Mouse (Mus musculus): ENCODE data around the gene Rgs8. TPM values are rescaled to one million over a fixed set of nuclear protein-coding genes. Genes with fewer than 3 reads are reported as not detected.

Rgs8 gene
- polyA plus RNA-seq, 1 experiment from 2014 or later: 0.15 TPM

GRCm38 (mm10) chr1:153704996-153705395 is 52.2 kb downstream of the Rgs8 start:
- Histone ChIP-seq H3K27me3 (ENCODE audit: control insufficient read depth, insufficient read depth, low read depth, low read length) (no peaks in the 10 kb centered on the region), H3K4me3 (ENCODE audit: low read length) (no peak overlapping the region), H3K36me3 (ENCODE audit: control insufficient read depth, insufficient read depth, low read length) (no peaks in the 10 kb centered on the region), H3K9ac (ENCODE audit: low read length) (no peak overlapping the region), H3K4me2 (ENCODE audit: low read depth, low read length) (no peak overlapping the region), H3K9me3 (ENCODE audit: control insufficient read depth, low read length) (no peaks in the 10 kb centered on the region), H3K27ac (ENCODE audit: low read length) (no peak overlapping the region), H3K4me1 (replicated peaks; ENCODE audit: control insufficient read depth, insufficient read depth, low read length) (peaks cover 3% of the 10 kb centered on the region)
- no peak for ATAC-seq (ENCODE audit: low read depth)
- WGBS: 50% methylated on average over 3 of the region's 3 CpGs

- H3K4me2 ChIP-seq (ENCODE audit: low read depth, low read length): no peak overlapping the region
- no peak overlapping the region for H3K9ac ChIP-seq (ENCODE audit: low read length)
- no peaks in the 10 kb centered on the region for H3K36me3 ChIP-seq (ENCODE audit: control insufficient read depth, insufficient read depth, low read length)
- H3K27ac ChIP-seq (ENCODE audit: low read length): no peak overlapping the region
- H3K27me3 ChIP-seq (ENCODE audit: control insufficient read depth, insufficient read depth, low read depth, low read length): no peaks in the 10 kb centered on the region
- peaks cover 3% of the 10 kb centered on the region for H3K4me1 ChIP-seq (replicated peaks; ENCODE audit: control insufficient read depth, insufficient read depth, low read length)
- no peak for ATAC-seq (ENCODE audit: low read depth)
- no peak overlapping the region for H3K4me3 ChIP-seq (ENCODE audit: low read length)
- no peaks in the 10 kb centered on the region for H3K9me3 ChIP-seq (ENCODE audit: control insufficient read depth, low read length)
- WGBS: 87% methylated on average over 5 of the region's 5 CpGs
Measured at GRCm38 (mm10) chr1:153708626-153709025, 55.8 kb downstream of the Rgs8 start.

- Histone ChIP-seq H3K4me3 (ENCODE audit: low read length) (no peak overlapping the region), H3K27ac (ENCODE audit: low read length) (no peak overlapping the region), H3K4me2 (ENCODE audit: low read depth, low read length) (no peak overlapping the region), H3K9me3 (ENCODE audit: control insufficient read depth, low read length) (no peaks in the 10 kb centered on the region), H3K9ac (ENCODE audit: low read length) (no peak overlapping the region), H3K36me3 (ENCODE audit: control insufficient read depth, insufficient read depth, low read length) (no peaks in the 10 kb centered on the region), H3K27me3 (ENCODE audit: control insufficient read depth, insufficient read depth, low read depth, low read length) (no peaks in the 10 kb centered on the region), H3K4me1 (replicated peaks; ENCODE audit: control insufficient read depth, insufficient read depth, low read length) (peaks cover 3% of the 10 kb centered on the region; the same call in 1 of the 2 replicates)
- no peak for ATAC-seq (ENCODE audit: low read depth)
- WGBS: 33% methylated on average over 5 of the region's 5 CpGs
Measured at GRCm38 (mm10) chr1:153709451-153709850, 56.6 kb downstream of the Rgs8 start.

GRCm38 (mm10) chr1:153711544-153712262 is 58.9 kb downstream of the Rgs8 start:
- peak overlapping the region; percentile 49 for H3K27ac ChIP-seq (ENCODE audit: low read length)
- peaks cover 3% of the 10 kb centered on the region; the same call in 1 of the 2 replicates for H3K4me1 ChIP-seq (replicated peaks; ENCODE audit: control insufficient read depth, insufficient read depth, low read length)
- H3K27me3 ChIP-seq (ENCODE audit: control insufficient read depth, insufficient read depth, low read depth, low read length): no peaks in the 10 kb centered on the region
- WGBS: 46% methylated on average over 3 of the region's 3 CpGs
- no peak overlapping the region for H3K4me3 ChIP-seq (ENCODE audit: low read length)
- no peak overlapping the region for H3K9ac ChIP-seq (ENCODE audit: low read length)
- no peaks in the 10 kb centered on the region for H3K9me3 ChIP-seq (ENCODE audit: control insufficient read depth, low read length)
- peak; percentile 78 for ATAC-seq (ENCODE audit: low read depth)
- no peaks in the 10 kb centered on the region for H3K36me3 ChIP-seq (ENCODE audit: control insufficient read depth, insufficient read depth, low read length)
- H3K4me2 ChIP-seq (ENCODE audit: low read depth, low read length): no peak overlapping the region

GRCm38 (mm10) chr1:153712633-153713032 is 59.8 kb downstream of the Rgs8 start:
- Histone ChIP-seq H3K27me3 (ENCODE audit: control insufficient read depth, insufficient read depth, low read depth, low read length) (no peaks in the 10 kb centered on the region), H3K4me1 (replicated peaks; ENCODE audit: control insufficient read depth, insufficient read depth, low read length) (peaks cover 3% of the 10 kb centered on the region; the same call in 1 of the 2 replicates), H3K9me3 (ENCODE audit: control insufficient read depth, low read length) (no peaks in the 10 kb centered on the region), H3K27ac (ENCODE audit: low read length) (no peak overlapping the region), H3K4me2 (ENCODE audit: low read depth, low read length) (no peak overlapping the region), H3K9ac (ENCODE audit: low read length) (no peak overlapping the region), H3K4me3 (ENCODE audit: low read length) (no peak overlapping the region), H3K36me3 (ENCODE audit: control insufficient read depth, insufficient read depth, low read length) (no peaks in the 10 kb centered on the region)
- WGBS: 84% methylated on average over 2 of the region's 2 CpGs
- no peak for ATAC-seq (ENCODE audit: low read depth)

GRCm38 (mm10) chr1:153717990-153718389 is 65.2 kb downstream of the Rgs8 start:
- no peaks in the 10 kb centered on the region for H3K4me1 ChIP-seq (replicated peaks; ENCODE audit: control insufficient read depth, insufficient read depth, low read length)
- 90% methylated on average over 1 of the region's 1 CpGs for WGBS

GRCm38 (mm10) chr1:153720935-153721334 is 68.1 kb downstream of the Rgs8 start:
- H3K27me3 ChIP-seq (ENCODE audit: control insufficient read depth, insufficient read depth, low read depth, low read length): no peaks in the 10 kb centered on the region
- no peak overlapping the region for H3K27ac ChIP-seq (ENCODE audit: low read length)
- H3K9me3 ChIP-seq (ENCODE audit: control insufficient read depth, low read length): no peaks in the 10 kb centered on the region
- ATAC-seq (ENCODE audit: low read depth): no peak
- WGBS: 58% methylated on average over 7 of the region's 7 CpGs
- H3K4me1 ChIP-seq (replicated peaks; ENCODE audit: control insufficient read depth, insufficient read depth, low read length): no peaks in the 10 kb centered on the region
- no peaks in the 10 kb centered on the region for H3K36me3 ChIP-seq (ENCODE audit: control insufficient read depth, insufficient read depth, low read length)
- H3K9ac ChIP-seq (ENCODE audit: low read length): no peak overlapping the region
- H3K4me2 ChIP-seq (ENCODE audit: low read depth, low read length): no peak overlapping the region
- H3K4me3 ChIP-seq (ENCODE audit: low read length): no peak overlapping the region

More at GRCm38 (mm10) chr1:153717990-153718389, 65.2 kb downstream of the Rgs8 start:
- Histone ChIP-seq H3K9me3 (ENCODE audit: control insufficient read depth, low read length) (no peaks in the 10 kb centered on the region), H3K4me2 (ENCODE audit: low read depth, low read length) (no peak overlapping the region), H3K4me3 (ENCODE audit: low read length) (no peak overlapping the region), H3K27ac (ENCODE audit: low read length) (no peak overlapping the region), H3K9ac (ENCODE audit: low read length) (no peak overlapping the region), H3K36me3 (ENCODE audit: control insufficient read depth, insufficient read depth, low read length) (no peaks in the 10 kb centered on the region), H3K27me3 (ENCODE audit: control insufficient read depth, insufficient read depth, low read depth, low read length) (no peaks in the 10 kb centered on the region)
- no peak for ATAC-seq (ENCODE audit: low read depth)

GRCm38 (mm10) chr1:153721565-153722310 is 68.9 kb downstream of the Rgs8 start:
- peak; percentile 36; the same call in 1 of the 2 replicates for ATAC-seq (ENCODE audit: low read depth)
- Histone ChIP-seq H3K27me3 (ENCODE audit: control insufficient read depth, insufficient read depth, low read depth, low read length) (no peaks in the 10 kb centered on the region), H3K4me2 (ENCODE audit: low read depth, low read length) (no peak overlapping the region), H3K36me3 (ENCODE audit: control insufficient read depth, insufficient read depth, low read length) (no peaks in the 10 kb centered on the region), H3K9me3 (ENCODE audit: control insufficient read depth, low read length) (no peaks in the 10 kb centered on the region), H3K4me3 (ENCODE audit: low read length) (no peak overlapping the region), H3K4me1 (replicated peaks; ENCODE audit: control insufficient read depth, insufficient read depth, low read length) (no peaks in the 10 kb centered on the region), H3K9ac (ENCODE audit: low read length) (no peak overlapping the region), H3K27ac (ENCODE audit: low read length) (no peak overlapping the region)
- 66% methylated on average over 9 of the region's 9 CpGs for WGBS

- Histone ChIP-seq H3K36me3 (ENCODE audit: control insufficient read depth, insufficient read depth, low read length) (no peaks in the 10 kb centered on the region), H3K27me3 (ENCODE audit: control insufficient read depth, insufficient read depth, low read depth, low read length) (no peaks in the 10 kb centered on the region), H3K4me2 (ENCODE audit: low read depth, low read length) (no peak overlapping the region), H3K4me3 (ENCODE audit: low read length) (no peak overlapping the region), H3K9me3 (ENCODE audit: control insufficient read depth, low read length) (no peaks in the 10 kb centered on the region), H3K9ac (ENCODE audit: low read length) (no peak overlapping the region), H3K27ac (ENCODE audit: low read length) (no peak overlapping the region), H3K4me1 (replicated peaks; ENCODE audit: control insufficient read depth, insufficient read depth, low read length) (no peaks in the 10 kb centered on the region)
- 61% methylated on average over 9 of the region's 9 CpGs for WGBS
- no peak for ATAC-seq (ENCODE audit: low read depth)
Measured at GRCm38 (mm10) chr1:153723426-153723825, 70.6 kb downstream of the Rgs8 start.

Data from lung, embryonic 16.5 days (tissue).